Mouse (Mus musculus) hindbrain, embryonic 15.5 days (tissue): Measurements from ENCODE around the gene Krtap3-1. TPM values are rescaled to one million over a fixed set of nuclear protein-coding genes. Genes with fewer than 3 reads are reported as not detected.

Source experiments
- ATAC-seq: fragments of 200-750 bp; cut with Nextera tagmentation; 2 replicates; pipeline ENCODE4 v1.8.0; 2017; ENCODE audit warnings: low read depth, moderate number of reproducible peaks, moderate TSS enrichment; ENCODE audit not compliant: low FRiP score
- H3K27ac ChIP-seq: fragments of 300-500 bp; sonication (generic); replicated peaks from 2 replicates; pipeline ENCODE4 v1.5.1; 2015; ENCODE audit warnings: mild to moderate bottlenecking, inconsistent platforms
- H3K27me3 ChIP-seq: fragments of 300-500 bp; sonication (generic); 2 replicates; pipeline ENCODE4 v1.6.1; 2015; ENCODE audit warnings: control low read depth, inconsistent platforms
- H3K36me3 ChIP-seq: fragments of 300-500 bp; sonication (generic); 2 replicates; pipeline ENCODE4 v1.6.1; 2015; ENCODE audit warnings: control low read depth, inconsistent platforms
- H3K4me1 ChIP-seq: fragments of 300-500 bp; sonication (generic); replicated peaks from 2 replicates; pipeline ENCODE4 v1.6.1; 2015; ENCODE audit warnings: control low read depth, inconsistent platforms
- H3K4me2 ChIP-seq: fragments of 300-500 bp; sonication (generic); 2 replicates; pipeline ENCODE4 v1.6.1; 2015; ENCODE audit warnings: moderate library complexity, mild to moderate bottlenecking, inconsistent platforms
- H3K4me3 ChIP-seq: fragments of 300-500 bp; sonication (generic); 2 replicates; pipeline ENCODE4 v1.5.1; 2015; ENCODE audit warnings: mild to moderate bottlenecking, inconsistent platforms
- H3K9ac ChIP-seq: fragments of 300-500 bp; sonication (generic); 2 replicates; pipeline ENCODE4 v1.6.1; 2015; ENCODE audit warnings: inconsistent platforms
- H3K9me3 ChIP-seq: fragments of 300-500 bp; sonication (generic); 2 replicates; pipeline ENCODE4 v1.6.1; 2016; ENCODE audit warnings: control low read depth, inconsistent platforms
- WGBS: fragments of 180-500 bp; shearing (Covaris S2); methylation state at CpG from one replicate; pipeline ENCODE4 v1.1.7; 2015; 5-methylcytosine and 5-hydroxymethylcytosine counted together
- polyA plus RNA-seq: library from polyadenylated mRNA; unstranded; fragments of >200 nt; fragmentation: Nextera tagmentation; extraction: Ambion mirVana; gene quantifications from 2 replicates; pipeline ENCODE4 v1.2.1, GENCODE M21; 2015

Krtap3-1 gene
- polyA plus RNA-seq, 1 experiment from 2014 or later: not detected

- H3K4me2 ChIP-seq: peak overlapping the region; percentile 42
- no peak overlapping the region for H3K27ac ChIP-seq
- no peak overlapping the region for H3K9ac ChIP-seq
- H3K4me3 ChIP-seq: 0 out of 2 replicates have a peak overlapping the region, but pooled peaks have one; percentile 9
- 5% methylated on average over 7 of the region's 7 CpGs for WGBS
- H3K4me1 ChIP-seq: no peaks in the 10 kb centered on the region
- H3K27me3 ChIP-seq: no peaks in the 10 kb centered on the region
- peak; percentile 59; the same call in 1 of the 2 replicates for ATAC-seq
- no peaks in the 10 kb centered on the region for H3K9me3 ChIP-seq
- H3K36me3 ChIP-seq: no peaks in the 10 kb centered on the region
Measured at GRCm38 (mm10) chr11:99574106-99574505, 7.7 kb upstream of the Krtap3-1 start.

GRCm38 (mm10) chr11:99573164-99573563 is 6.7 kb upstream of the Krtap3-1 start:
- no peaks in the 10 kb centered on the region for H3K27me3 ChIP-seq
- H3K9me3 ChIP-seq: no peaks in the 10 kb centered on the region
- H3K4me3 ChIP-seq: no peak overlapping the region
- no peak for ATAC-seq
- H3K27ac ChIP-seq: no peak overlapping the region
- H3K4me2 ChIP-seq: no peak overlapping the region
- H3K9ac ChIP-seq: no peak overlapping the region
- no peaks in the 10 kb centered on the region for H3K36me3 ChIP-seq
- no peaks in the 10 kb centered on the region for H3K4me1 ChIP-seq
- 39% methylated on average over 4 of the region's 4 CpGs for WGBS

GRCm38 (mm10) chr11:99562580-99562979 is 3.9 kb downstream of the Krtap3-1 start:
- no peak for ATAC-seq

GRCm38 (mm10) chr11:99559366-99559765 is 7.1 kb downstream of the Krtap3-1 start, which contains the start of gene Gm11939:
Gene Gm11939 (minus strand): TSS chr11:99559466.
- Histone ChIP-seq H3K4me3 (no peak within 1 kb of the TSS), H3K27ac (no peak within 1 kb of the TSS), H3K9me3 (no peaks in the 10 kb centered on the region), H3K27me3 (no peaks in the 10 kb centered on the region), H3K36me3 (no peaks in the 10 kb centered on the region), H3K4me2 (no peak within 1 kb of the TSS), H3K4me1 (no peaks in the 10 kb centered on the region), H3K9ac (no peak within 1 kb of the TSS)
- ATAC-seq: no peak
- 95% methylated on average over 9 of the region's 9 CpGs for WGBS

More at GRCm38 (mm10) chr11:99562580-99562979, 3.9 kb downstream of the Krtap3-1 start:
- no peaks in the 10 kb centered on the region for H3K27me3 ChIP-seq
- no peak overlapping the region for H3K9ac ChIP-seq
- H3K4me1 ChIP-seq: no peaks in the 10 kb centered on the region
- WGBS: 81% methylated on average over 6 of the region's 6 CpGs
- H3K27ac ChIP-seq: no peak overlapping the region
- no peaks in the 10 kb centered on the region for H3K9me3 ChIP-seq
- H3K4me3 ChIP-seq: no peak overlapping the region
- H3K36me3 ChIP-seq: no peaks in the 10 kb centered on the region
- H3K4me2 ChIP-seq: no peak overlapping the region

- Histone ChIP-seq H3K4me3 (no peak overlapping the region), H3K36me3 (no peaks in the 10 kb centered on the region), H3K9ac (no peak overlapping the region), H3K9me3 (no peaks in the 10 kb centered on the region), H3K4me1 (no peaks in the 10 kb centered on the region), H3K4me2 (no peak overlapping the region), H3K27me3 (no peaks in the 10 kb centered on the region), H3K27ac (no peak overlapping the region)
- no peak for ATAC-seq
- WGBS: 78% methylated on average over 3 of the region's 3 CpGs
Measured at GRCm38 (mm10) chr11:99557976-99558745, 8.3 kb downstream of the Krtap3-1 start.

GRCm38 (mm10) chr11:99556753-99557152 is 9.7 kb downstream of the Krtap3-1 start, which contains the start of gene Krtap3-2:
Gene Krtap3-2 (minus strand): TSS chr11:99556853.
- H3K9ac ChIP-seq: no peak within 1 kb of the TSS
- no peak within 1 kb of the TSS for H3K4me2 ChIP-seq
- H3K36me3 ChIP-seq: no peaks in the 10 kb centered on the region
- WGBS: 91% methylated on average over 2 of the region's 2 CpGs
- no peak within 1 kb of the TSS for H3K27ac ChIP-seq
- no peaks in the 10 kb centered on the region for H3K27me3 ChIP-seq
- H3K4me1 ChIP-seq: no peaks in the 10 kb centered on the region
- H3K4me3 ChIP-seq: no peak within 1 kb of the TSS
- H3K9me3 ChIP-seq: no peaks in the 10 kb centered on the region
- no peak for ATAC-seq

- no peaks in the 10 kb centered on the region for H3K27me3 ChIP-seq
- no peak for ATAC-seq
- no peak overlapping the region for H3K9ac ChIP-seq
- no peaks in the 10 kb centered on the region for H3K9me3 ChIP-seq
- H3K27ac ChIP-seq: no peak overlapping the region
- no peak overlapping the region for H3K4me2 ChIP-seq
- no peak overlapping the region for H3K4me3 ChIP-seq
- 95% methylated on average over 2 of the region's 2 CpGs for WGBS
- H3K36me3 ChIP-seq: no peaks in the 10 kb centered on the region
- H3K4me1 ChIP-seq: no peaks in the 10 kb centered on the region
Measured at GRCm38 (mm10) chr11:99556195-99556594, 10.2 kb downstream of the Krtap3-1 start.

GRCm38 (mm10) chr11:99550765-99551164 is 15.7 kb downstream of the Krtap3-1 start, which contains the start of gene Krtap3-3:
Gene Krtap3-3 (minus strand): TSS chr11:99550865.
- Histone ChIP-seq H3K36me3 (no peaks in the 10 kb centered on the region), H3K4me2 (no peak within 1 kb of the TSS), H3K4me3 (no peak within 1 kb of the TSS), H3K4me1 (no peaks in the 10 kb centered on the region), H3K27me3 (no peaks in the 10 kb centered on the region), H3K27ac (no peak within 1 kb of the TSS), H3K9me3 (no peaks in the 10 kb centered on the region), H3K9ac (no peak within 1 kb of the TSS)
- 56% methylated on average over 4 of the region's 4 CpGs for WGBS
- no peak for ATAC-seq

- Histone ChIP-seq H3K4me2 (no peak overlapping the region), H3K9ac (no peak overlapping the region), H3K36me3 (no peaks in the 10 kb centered on the region), H3K4me3 (no peak overlapping the region), H3K4me1 (no peaks in the 10 kb centered on the region), H3K27me3 (no peaks in the 10 kb centered on the region), H3K9me3 (no peaks in the 10 kb centered on the region; the same call in 1 of the 2 replicates), H3K27ac (no peak overlapping the region)
- no peak for ATAC-seq
Measured at GRCm38 (mm10) chr11:99547892-99548291, 18.5 kb downstream of the Krtap3-1 start.

- H3K4me3 ChIP-seq: no peak overlapping the region
- 47% methylated on average over 9 of the region's 9 CpGs for WGBS
- 0 out of 2 replicates have a peak overlapping the region, but pooled peaks have one; percentile 53 for H3K27ac ChIP-seq
- H3K36me3 ChIP-seq: no peaks in the 10 kb centered on the region
- H3K4me2 ChIP-seq: peak overlapping the region; percentile 30
- peak; percentile 72; the same call in 1 of the 2 replicates for ATAC-seq
- H3K9ac ChIP-seq: no peak overlapping the region
- H3K9me3 ChIP-seq: no peaks in the 10 kb centered on the region; the same call in 1 of the 2 replicates
- no peaks in the 10 kb centered on the region for H3K27me3 ChIP-seq
- 0 out of 2 replicates have a peak, but pooled peaks cover 8% of the 10 kb centered on the region for H3K4me1 ChIP-seq
Measured at GRCm38 (mm10) chr11:99539721-99540120, 26.7 kb downstream of the Krtap3-1 start.

GRCm38 (mm10) chr11:99521288-99521860 is 45.1 kb downstream of the Krtap3-1 start, which contains the start of gene Krt39:
Gene Krt39 (minus strand): TSS chr11:99521338.
- Histone ChIP-seq H3K4me2 (no peak within 1 kb of the TSS), H3K27me3 (no peaks in the 10 kb centered on the region), H3K27ac (no peak within 1 kb of the TSS), H3K4me1 (no peaks in the 10 kb centered on the region), H3K9ac (no peak within 1 kb of the TSS), H3K36me3 (no peaks in the 10 kb centered on the region), H3K9me3 (no peaks in the 10 kb centered on the region), H3K4me3 (no peak within 1 kb of the TSS)
- 89% methylated on average over 13 of the region's 13 CpGs for WGBS
- ATAC-seq: no peak
